Mouse (Mus musculus): ENCODE measurements around the gene Gfap. TPM values are rescaled to one million over a fixed set of nuclear protein-coding genes. Genes with fewer than 3 reads are reported as not detected.

The Gfap gene
- polyA plus RNA-seq, 1 experiment from 2014 or later, result 0.09 TPM

DNA sequence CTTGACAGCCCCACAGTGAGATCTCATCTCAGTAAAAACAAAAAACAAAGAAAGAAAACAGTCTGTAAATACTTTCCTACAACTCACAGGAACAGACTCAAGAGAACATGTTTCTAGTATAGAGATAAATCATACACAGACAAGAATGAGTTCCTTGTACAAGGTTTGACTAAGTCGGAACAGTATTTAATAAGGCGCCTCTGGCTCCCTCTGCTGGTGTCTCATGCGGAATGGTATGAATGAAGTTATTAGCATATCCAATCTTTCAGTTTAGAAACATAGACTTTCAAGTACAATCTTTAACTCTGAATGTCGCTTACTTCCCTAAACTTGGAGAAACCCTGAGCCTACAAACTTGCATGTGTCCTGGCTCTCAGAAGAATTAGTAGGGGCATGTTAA, 36.4 kb downstream of the Gfap start:
- ATAC-seq (replicated peaks; ENCODE audit: low FRiP score) (no peak), DNase-seq (ENCODE audit: low spot score) (peak; percentile 77)
- no peak overlapping the region for H3K27ac ChIP-seq (ENCODE audit: low read depth, low read length)
- peaks cover 8% of the 10 kb centered on the region for H3K36me3 ChIP-seq (ENCODE audit: control insufficient read depth, insufficient read depth, low read length)
- H3K9me3 ChIP-seq (ENCODE audit: control insufficient read depth, low read length), result no peaks in the 10 kb centered on the region
- no peaks in the 10 kb centered on the region for H3K4me1 ChIP-seq (replicated peaks; ENCODE audit: control insufficient read depth, insufficient read depth, low read length)
- H3K4me3 ChIP-seq (ENCODE audit: low read depth, low read length), result no peak overlapping the region
- no peak overlapping the region for H3K4me2 ChIP-seq (ENCODE audit: low read depth, low read length, severe bottlenecking)
- WGBS, result 55% methylated on average over 4 of the region's 4 CpGs
- H3K27me3 ChIP-seq (ENCODE audit: control insufficient read depth, insufficient read depth, low read length), result no peaks in the 10 kb centered on the region
- H3K9ac ChIP-seq (ENCODE audit: low read length), result no peak overlapping the region

DNA sequence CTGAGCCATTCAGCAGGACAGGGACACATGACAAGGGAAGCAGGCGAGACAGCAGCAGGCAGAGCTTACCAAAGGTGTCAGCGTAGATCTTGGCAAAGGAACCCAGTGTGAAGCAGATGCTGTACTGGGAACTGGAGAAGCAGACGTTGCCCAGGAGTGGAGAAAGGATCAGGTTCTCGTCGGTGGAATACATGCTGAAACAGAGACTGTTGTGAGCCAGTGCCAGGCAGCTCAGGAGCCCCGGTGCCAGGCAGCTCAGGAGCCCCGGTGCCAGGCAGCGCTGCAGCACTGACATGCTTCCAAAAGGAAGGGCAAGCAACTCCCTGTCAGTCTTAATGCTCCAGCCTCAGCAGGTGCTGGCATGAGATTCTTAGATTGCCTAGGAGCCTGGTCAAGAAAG, 40.8 kb downstream of the Gfap start:
- H3K27ac ChIP-seq (ENCODE audit: low read depth, low read length), result no peak overlapping the region
- H3K4me2 ChIP-seq (ENCODE audit: low read depth, low read length, severe bottlenecking), result no peak overlapping the region
- no peaks in the 10 kb centered on the region for H3K4me1 ChIP-seq (replicated peaks; ENCODE audit: control insufficient read depth, insufficient read depth, low read length)
- no peak overlapping the region for H3K9ac ChIP-seq (ENCODE audit: low read length)
- 90% methylated on average over 8 of the region's 8 CpGs for WGBS
- DNase-seq (ENCODE audit: low spot score) (no peak), ATAC-seq (replicated peaks; ENCODE audit: low FRiP score) (no peak)
- peaks cover 11% of the 10 kb centered on the region for H3K36me3 ChIP-seq (ENCODE audit: control insufficient read depth, insufficient read depth, low read length)
- H3K27me3 ChIP-seq (ENCODE audit: control insufficient read depth, insufficient read depth, low read length), result no peaks in the 10 kb centered on the region
- H3K4me3 ChIP-seq (ENCODE audit: low read depth, low read length), result no peak overlapping the region
- H3K9me3 ChIP-seq (ENCODE audit: control insufficient read depth, low read length), result no peaks in the 10 kb centered on the region

DNA sequence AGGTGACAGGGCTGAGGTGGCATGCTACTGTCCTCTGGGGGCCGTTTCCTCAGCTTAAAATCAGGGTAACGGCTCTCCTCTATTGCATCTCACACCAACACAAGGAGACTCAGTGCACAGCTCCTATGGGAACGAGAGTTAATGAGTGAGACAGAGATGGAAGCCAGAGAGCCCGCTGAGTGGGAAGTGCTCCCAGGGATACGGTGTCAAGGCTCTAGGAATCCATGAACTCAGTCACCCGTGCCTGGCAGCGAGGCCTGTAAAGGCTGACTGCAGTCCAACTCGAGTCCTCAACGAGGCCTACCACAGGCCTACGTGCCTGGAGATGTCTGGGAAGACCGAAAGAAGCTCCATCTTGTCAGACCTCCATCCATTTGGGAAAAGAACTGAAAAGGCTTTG, 41.8 kb downstream of the Gfap start:
- H3K9ac ChIP-seq (ENCODE audit: low read length), result no peak overlapping the region
- H3K4me1 ChIP-seq (replicated peaks; ENCODE audit: control insufficient read depth, insufficient read depth, low read length), result no peaks in the 10 kb centered on the region
- H3K4me2 ChIP-seq (ENCODE audit: low read depth, low read length, severe bottlenecking), result no peak overlapping the region
- no peaks in the 10 kb centered on the region for H3K27me3 ChIP-seq (ENCODE audit: control insufficient read depth, insufficient read depth, low read length)
- 92% methylated on average over 11 of the region's 11 CpGs for WGBS
- no peaks in the 10 kb centered on the region for H3K9me3 ChIP-seq (ENCODE audit: control insufficient read depth, low read length)
- no peak overlapping the region for H3K27ac ChIP-seq (ENCODE audit: low read depth, low read length)
- peaks cover 12% of the 10 kb centered on the region for H3K36me3 ChIP-seq (ENCODE audit: control insufficient read depth, insufficient read depth, low read length)
- ATAC-seq (replicated peaks; ENCODE audit: low FRiP score), result no peak
- no peak overlapping the region for H3K4me3 ChIP-seq (ENCODE audit: low read depth, low read length)
- no peak for DNase-seq (ENCODE audit: low spot score)

DNA sequence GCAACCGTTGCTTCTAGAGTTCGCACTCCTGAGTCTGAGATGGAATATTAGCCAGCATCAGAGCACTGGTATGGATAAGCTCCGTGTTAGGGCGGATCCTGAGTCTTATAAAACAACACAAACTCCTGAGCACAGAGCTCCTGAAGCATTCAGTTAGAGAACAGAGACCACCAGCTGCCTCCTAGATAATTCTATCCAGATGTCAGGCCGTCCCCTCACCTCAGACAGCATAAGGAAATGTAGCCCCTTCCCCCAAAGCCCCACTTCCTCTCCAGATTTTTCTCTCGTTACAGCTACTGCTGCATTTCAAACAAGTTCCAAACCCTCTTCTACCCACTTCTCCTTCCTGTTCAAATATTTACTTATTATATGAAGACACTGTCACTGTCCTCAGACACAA, 44.8 kb downstream of the Gfap start:
- DNase-seq (ENCODE audit: low spot score), result no peak
- Histone ChIP-seq H3K9me3 (ENCODE audit: control insufficient read depth, low read length) (no peaks in the 10 kb centered on the region), H3K27ac (ENCODE audit: low read depth, low read length) (no peak overlapping the region), H3K4me3 (ENCODE audit: low read depth, low read length) (no peak overlapping the region), H3K4me2 (ENCODE audit: low read depth, low read length, severe bottlenecking) (no peak overlapping the region), H3K4me1 (replicated peaks; ENCODE audit: control insufficient read depth, insufficient read depth, low read length) (no peaks in the 10 kb centered on the region), H3K27me3 (ENCODE audit: control insufficient read depth, insufficient read depth, low read length) (no peaks in the 10 kb centered on the region), H3K9ac (ENCODE audit: low read length) (no peak overlapping the region), H3K36me3 (ENCODE audit: control insufficient read depth, insufficient read depth, low read length) (peaks cover 11% of the 10 kb centered on the region; the same call in 1 of the 2 replicates)
- 78% methylated on average over 6 of the region's 6 CpGs for WGBS
- ATAC-seq (replicated peaks; ENCODE audit: low FRiP score), result no peak

DNA sequence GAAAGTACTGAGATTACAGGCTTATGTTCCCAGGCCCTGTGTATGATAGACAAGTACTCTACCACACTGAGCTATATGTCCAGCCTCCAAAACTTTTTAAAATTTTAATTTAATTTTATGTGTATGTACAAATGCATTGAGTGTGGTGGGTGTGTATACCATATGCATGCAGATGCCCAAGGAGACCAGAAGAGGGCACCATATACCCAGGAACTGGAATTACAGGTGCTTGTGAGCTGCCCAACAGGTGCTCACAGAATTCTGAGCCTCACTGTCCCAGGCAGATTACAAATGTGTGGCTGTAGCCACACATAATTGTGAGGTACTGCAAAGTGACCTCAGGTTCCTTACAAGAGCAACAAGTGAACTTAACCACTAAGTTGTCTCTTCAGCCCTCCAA, 47.0 kb downstream of the Gfap start:
- Histone ChIP-seq H3K36me3 (ENCODE audit: control insufficient read depth, insufficient read depth, low read length) (peaks cover 12% of the 10 kb centered on the region; the same call in 1 of the 2 replicates), H3K27ac (ENCODE audit: low read depth, low read length) (no peak overlapping the region), H3K4me2 (ENCODE audit: low read depth, low read length, severe bottlenecking) (no peak overlapping the region), H3K4me3 (ENCODE audit: low read depth, low read length) (no peak overlapping the region), H3K9ac (ENCODE audit: low read length) (no peak overlapping the region), H3K4me1 (replicated peaks; ENCODE audit: control insufficient read depth, insufficient read depth, low read length) (no peaks in the 10 kb centered on the region), H3K9me3 (ENCODE audit: control insufficient read depth, low read length) (no peaks in the 10 kb centered on the region), H3K27me3 (ENCODE audit: control insufficient read depth, insufficient read depth, low read length) (no peaks in the 10 kb centered on the region)
- no peak for DNase-seq (ENCODE audit: low spot score)
- no peak for ATAC-seq (replicated peaks; ENCODE audit: low FRiP score)

DNA sequence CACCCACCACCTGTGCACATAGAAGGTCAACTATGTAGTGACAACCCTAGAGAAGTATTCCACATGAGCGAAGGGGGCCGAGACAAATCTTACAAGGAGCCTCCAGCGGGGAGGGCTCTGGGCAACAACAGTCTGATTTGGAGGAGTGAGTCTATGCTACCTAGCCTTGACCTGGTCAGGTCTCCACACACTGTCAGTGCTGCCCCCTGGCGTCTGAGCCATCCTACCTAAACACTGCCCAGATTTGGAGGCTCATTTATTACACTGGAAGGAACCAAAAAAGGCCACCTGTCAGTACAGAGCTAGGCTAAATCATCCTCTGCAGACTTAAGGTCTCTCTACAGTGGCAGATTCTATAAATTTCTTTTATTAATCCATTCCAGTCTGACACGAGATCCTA, 48.8 kb downstream of the Gfap start:
- 0 out of 2 replicates have a peak, but pooled peaks have one; percentile 30 for ATAC-seq (replicated peaks; ENCODE audit: low FRiP score)
- no peak overlapping the region for H3K27ac ChIP-seq (ENCODE audit: low read depth, low read length)
- no peak overlapping the region for H3K9ac ChIP-seq (ENCODE audit: low read length)
- peaks cover 17% of the 10 kb centered on the region; the same call in 1 of the 2 replicates for H3K36me3 ChIP-seq (ENCODE audit: control insufficient read depth, insufficient read depth, low read length)
- no peaks in the 10 kb centered on the region for H3K4me1 ChIP-seq (replicated peaks; ENCODE audit: control insufficient read depth, insufficient read depth, low read length)
- 71% methylated on average over 5 of the region's 5 CpGs for WGBS
- H3K4me3 ChIP-seq (ENCODE audit: low read depth, low read length), result no peak overlapping the region
- no peaks in the 10 kb centered on the region for H3K27me3 ChIP-seq (ENCODE audit: control insufficient read depth, insufficient read depth, low read length)
- no peak overlapping the region for H3K4me2 ChIP-seq (ENCODE audit: low read depth, low read length, severe bottlenecking)
- no peaks in the 10 kb centered on the region for H3K9me3 ChIP-seq (ENCODE audit: control insufficient read depth, low read length)
- peak; percentile 83 for DNase-seq (ENCODE audit: low spot score)

DNA sequence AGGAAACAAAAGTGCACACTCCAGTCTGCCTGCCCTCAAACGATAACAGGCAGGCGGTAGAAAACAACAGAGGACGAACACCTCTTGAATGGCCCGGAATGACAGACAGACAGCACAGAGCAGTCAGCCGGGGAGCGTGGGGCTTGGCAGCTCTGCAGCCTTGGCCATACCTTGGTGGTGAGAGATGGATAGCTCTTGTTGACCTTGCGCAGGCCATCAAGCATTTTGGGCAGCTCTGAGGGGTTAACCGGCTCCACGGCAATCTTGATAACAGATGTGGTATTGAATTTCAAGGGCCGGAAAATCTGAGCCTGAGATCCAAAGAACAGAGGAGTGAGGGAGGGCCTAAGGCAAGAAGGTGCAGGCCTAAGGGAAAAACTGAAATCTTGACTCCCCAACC, 54.8 kb downstream of the Gfap start:
- 90% methylated on average over 10 of the region's 10 CpGs for WGBS
- Histone ChIP-seq H3K27ac (ENCODE audit: low read depth, low read length) (no peak overlapping the region), H3K36me3 (ENCODE audit: control insufficient read depth, insufficient read depth, low read length) (peaks cover 38% of the 10 kb centered on the region), H3K9me3 (ENCODE audit: control insufficient read depth, low read length) (no peaks in the 10 kb centered on the region), H3K9ac (ENCODE audit: low read length) (no peak overlapping the region), H3K27me3 (ENCODE audit: control insufficient read depth, insufficient read depth, low read length) (no peaks in the 10 kb centered on the region), H3K4me2 (ENCODE audit: low read depth, low read length, severe bottlenecking) (no peak overlapping the region), H3K4me1 (replicated peaks; ENCODE audit: control insufficient read depth, insufficient read depth, low read length) (no peaks in the 10 kb centered on the region), H3K4me3 (ENCODE audit: low read depth, low read length) (no peak overlapping the region)
- ATAC-seq (replicated peaks; ENCODE audit: low FRiP score), result no peak
- no peak for DNase-seq (ENCODE audit: low spot score)

DNA sequence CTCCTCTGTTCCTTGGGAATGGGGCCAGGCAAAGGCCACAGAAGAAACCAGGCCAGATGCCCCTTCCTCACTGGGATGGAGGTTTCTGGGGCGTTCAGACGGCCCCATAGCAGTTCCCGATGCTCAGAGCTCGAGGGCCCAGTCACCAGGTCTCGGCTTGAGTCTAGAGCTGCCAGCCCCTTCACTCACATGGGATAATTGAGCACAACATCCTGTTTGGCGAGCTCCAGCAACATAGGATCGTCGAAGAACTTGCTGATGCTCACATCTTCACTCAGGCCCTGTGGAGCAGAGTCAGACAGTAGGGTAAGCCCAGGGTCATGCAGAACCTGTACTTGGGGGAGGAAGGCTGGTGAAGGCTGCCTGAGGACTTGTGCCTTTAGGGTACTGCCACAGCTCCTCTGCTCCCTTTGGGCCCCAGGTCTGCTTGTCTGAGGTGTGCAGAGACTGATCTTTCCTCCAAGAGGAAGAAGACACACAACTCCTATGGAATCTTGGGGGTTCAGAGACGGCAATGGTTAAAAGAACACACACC, 62.0 kb downstream of the Gfap start:
- DNase-seq (ENCODE audit: low spot score) (no peak), ATAC-seq (replicated peaks; ENCODE audit: low FRiP score) (no peak)
- H3K27me3 ChIP-seq (ENCODE audit: control insufficient read depth, insufficient read depth, low read length), result no peaks in the 10 kb centered on the region
- peaks cover 24% of the 10 kb centered on the region for H3K36me3 ChIP-seq (ENCODE audit: control insufficient read depth, insufficient read depth, low read length)
- H3K4me3 ChIP-seq (ENCODE audit: low read depth, low read length), result no peak overlapping the region
- H3K9ac ChIP-seq (ENCODE audit: low read length), result no peak overlapping the region
- WGBS, result 89% methylated on average over 9 of the region's 9 CpGs
- no peaks in the 10 kb centered on the region for H3K4me1 ChIP-seq (replicated peaks; ENCODE audit: control insufficient read depth, insufficient read depth, low read length)
- no peak overlapping the region for H3K27ac ChIP-seq (ENCODE audit: low read depth, low read length)
- no peaks in the 10 kb centered on the region for H3K9me3 ChIP-seq (ENCODE audit: control insufficient read depth, low read length)
- no peak overlapping the region for H3K4me2 ChIP-seq (ENCODE audit: low read depth, low read length, severe bottlenecking)

DNA sequence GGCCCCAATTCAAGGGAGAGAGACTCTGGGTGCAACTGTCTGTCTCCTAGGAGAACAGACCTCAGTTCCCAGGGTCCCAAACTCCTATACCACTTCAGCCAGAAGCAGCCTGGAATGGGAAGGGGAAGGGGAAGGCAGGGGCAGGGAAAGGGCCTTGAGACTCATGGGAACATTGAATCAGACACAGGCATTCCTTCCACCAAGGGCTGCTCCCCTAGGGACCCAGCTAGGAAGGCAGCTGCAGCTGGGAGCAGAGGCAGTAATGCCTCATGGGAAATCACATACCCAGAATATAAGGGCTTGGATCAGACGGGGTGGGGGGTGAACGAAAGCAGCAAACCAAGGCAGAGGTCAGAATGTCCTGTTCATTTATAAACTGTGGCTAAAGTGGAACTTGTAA, 62.6 kb downstream of the Gfap start:
- Histone ChIP-seq H3K36me3 (ENCODE audit: control insufficient read depth, insufficient read depth, low read length) (peaks cover 24% of the 10 kb centered on the region), H3K4me2 (ENCODE audit: low read depth, low read length, severe bottlenecking) (no peak overlapping the region), H3K9me3 (ENCODE audit: control insufficient read depth, low read length) (no peaks in the 10 kb centered on the region), H3K9ac (ENCODE audit: low read length) (no peak overlapping the region), H3K4me3 (ENCODE audit: low read depth, low read length) (no peak overlapping the region), H3K27ac (ENCODE audit: low read depth, low read length) (no peak overlapping the region), H3K27me3 (ENCODE audit: control insufficient read depth, insufficient read depth, low read length) (no peaks in the 10 kb centered on the region), H3K4me1 (replicated peaks; ENCODE audit: control insufficient read depth, insufficient read depth, low read length) (no peaks in the 10 kb centered on the region)
- no peak for DNase-seq (ENCODE audit: low spot score)
- WGBS, result 89% methylated on average over 2 of the region's 2 CpGs
- ATAC-seq (replicated peaks; ENCODE audit: low FRiP score), result no peak

All from forebrain, embryonic 11.5 days (tissue).